In the genomic region with DNA sequence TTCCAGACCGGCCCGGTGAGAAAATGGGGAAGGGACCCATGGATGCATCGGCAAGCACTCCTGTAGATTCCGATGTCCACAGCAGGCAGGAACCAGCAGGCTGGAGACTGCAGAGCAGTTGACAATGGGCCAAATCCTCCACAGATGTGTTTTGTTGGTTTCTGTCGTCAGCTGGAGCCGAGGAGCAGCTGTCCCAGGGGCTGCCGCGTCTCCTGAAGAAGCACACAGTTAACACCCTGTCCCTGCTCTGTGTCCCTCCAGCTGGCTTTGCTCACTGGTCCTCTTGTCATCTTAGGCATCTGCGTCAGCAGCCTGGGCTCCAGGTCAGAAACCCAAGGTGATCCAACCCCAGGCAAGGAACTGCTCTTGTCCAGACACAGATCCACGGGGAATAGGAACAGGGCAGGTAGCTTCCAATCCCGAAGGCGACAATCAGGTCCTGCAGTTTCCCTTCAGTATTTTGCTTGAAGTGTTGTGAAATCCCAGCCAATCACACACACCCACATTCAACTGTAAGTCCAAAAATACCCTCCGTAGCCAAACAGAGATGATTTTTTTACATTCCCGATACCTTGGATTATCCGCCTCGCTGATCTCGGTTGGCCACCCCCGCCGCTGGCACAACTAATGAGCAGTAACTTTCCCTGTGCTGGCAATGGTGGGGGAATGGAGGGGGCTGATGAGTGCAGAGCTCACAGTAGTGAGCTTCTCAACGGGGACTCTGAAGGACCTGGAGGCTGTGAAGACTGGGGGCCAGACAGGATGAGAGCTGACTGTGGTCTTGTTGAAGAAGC, we compare ENCODE assay signal across 9 mouse cellular contexts.
DNase-seq lines count a peak whose midpoint lies in the region; ATAC-seq lines count a peak whose summit lies in the region.
"Had no signal": no experiment of that assay in that cellular context is flagged by ENCODE, and none has a peak within 500 bp of the region (broad histone marks: within the 10 kb centered on the region; RNA-seq: fewer than 3 reads in every experiment).

No protein-coding gene starts in this region.

- H3K4me3 ChIP-seq in forebrain, embryonic 10.5 days: no peak overlapping the region
- H3K4me3 ChIP-seq in forebrain, embryonic 11.5 days (ENCODE audit: low read depth, low read length): no peak overlapping the region
- H3K4me3 ChIP-seq: megakaryocyte, embryonic 14.5 days had no signal

- peaks cover 15% of the 10 kb centered on the region; the same call in 1 of the 2 replicates for H3K27me3 ChIP-seq in forebrain, embryonic 10.5 days (ENCODE audit: poor library complexity, severe bottlenecking)
- H3K27me3 ChIP-seq in forebrain, embryonic 11.5 days (ENCODE audit: control insufficient read depth, insufficient read depth, low read length): no peaks in the 10 kb centered on the region; the same call in 1 of the 2 replicates

- peaks cover 20% of the 10 kb centered on the region for H3K36me3 ChIP-seq in forebrain, embryonic 10.5 days (replicated peaks)
- no peaks in the 10 kb centered on the region; the same call in 1 of the 2 replicates for H3K36me3 ChIP-seq in forebrain, embryonic 11.5 days (ENCODE audit: control insufficient read depth, insufficient read depth, low read length)

- peaks cover 85% of the 10 kb centered on the region for H3K4me1 ChIP-seq in forebrain, embryonic 10.5 days
- H3K4me1 ChIP-seq in forebrain, embryonic 11.5 days (replicated peaks; ENCODE audit: control insufficient read depth, insufficient read depth, low read length): peaks cover 21% of the 10 kb centered on the region
- H3K4me1 ChIP-seq: megakaryocyte, embryonic 14.5 days had no signal

- no peak for DNase-seq in forebrain, embryonic 10.5 days (ENCODE audit: extremely low spot score, low spot score)
- DNase-seq in forebrain, embryonic 11.5 days (ENCODE audit: low spot score): no peak
- DNase-seq in right cerebral cortex, adult 18-20 months: peak; percentile 64
- DNase-seq in right cerebral cortex, postnatal 4 days: no peak
- DNase-seq in kidney, postnatal 14 days: peak; percentile 50
- no peak for DNase-seq in spleen, adult 12 weeks (ENCODE audit: low spot score)
- no peak for DNase-seq in adrenal gland, postnatal 25 days

- H3K4me2 ChIP-seq in forebrain, embryonic 11.5 days (ENCODE audit: low read depth, low read length, severe bottlenecking): no peak overlapping the region

- no peaks in the 10 kb centered on the region for H3K9me3 ChIP-seq in forebrain, embryonic 10.5 days
- H3K9me3 ChIP-seq in forebrain, embryonic 11.5 days (ENCODE audit: control insufficient read depth, low read length): no peaks in the 10 kb centered on the region
- H3K9me3 ChIP-seq: megakaryocyte, embryonic 14.5 days had no signal

- ATAC-seq in forebrain, embryonic 11.5 days (replicated peaks; ENCODE audit: low FRiP score): no peak
- no peak for ATAC-seq in megakaryocyte progenitor cell, adult 5-6 weeks (replicated peaks; ENCODE audit: poor library complexity)

- H3K27ac ChIP-seq in forebrain, embryonic 10.5 days: peak overlapping the region; percentile 54; the same call in 1 of the 2 replicates
- no peak overlapping the region for H3K27ac ChIP-seq in forebrain, embryonic 11.5 days (ENCODE audit: low read depth, low read length)

- 74% methylated on average over 20 of the region's 20 CpGs for WGBS in forebrain, embryonic 10.5 days
- WGBS in forebrain, embryonic 11.5 days: 64% methylated on average over 20 of the region's 20 CpGs

- H3K9ac ChIP-seq in forebrain, embryonic 11.5 days (ENCODE audit: low read length): no peak overlapping the region

Comparison
In these comparisons a context has a peak if more than half of its experiments do, and no peak if none do; other contexts are left out.
1. DNase-seq: peak in right cerebral cortex, adult 18-20 months (single experiment) and kidney, postnatal 14 days (single experiment); none in forebrain, embryonic 10.5 days (single experiment), forebrain, embryonic 11.5 days (single experiment), right cerebral cortex, postnatal 4 days (single experiment), spleen, adult 12 weeks (single experiment) and adrenal gland, postnatal 25 days (single experiment).